Mouse (Mus musculus) embryonic fibroblast, embryonic 13.5 days (primary cell): ENCODE data around the gene Cttn.

Experiments used
- CTCF ChIP-seq: IDR thresholded peaks from 2 replicates; pipeline ENCODE4 v1.5.1; 2011; ENCODE audit warnings: mild to moderate bottlenecking, control low read depth, low read length, moderate library complexity, borderline replicate concordance; ENCODE audit not compliant: insufficient read depth
- POLR2A ChIP-seq: IDR thresholded peaks from 2 replicates; pipeline ENCODE4 v1.6.1; 2011; ENCODE audit warnings: low read depth, mild to moderate bottlenecking, control low read depth, low read length, moderate library complexity

DNA sequence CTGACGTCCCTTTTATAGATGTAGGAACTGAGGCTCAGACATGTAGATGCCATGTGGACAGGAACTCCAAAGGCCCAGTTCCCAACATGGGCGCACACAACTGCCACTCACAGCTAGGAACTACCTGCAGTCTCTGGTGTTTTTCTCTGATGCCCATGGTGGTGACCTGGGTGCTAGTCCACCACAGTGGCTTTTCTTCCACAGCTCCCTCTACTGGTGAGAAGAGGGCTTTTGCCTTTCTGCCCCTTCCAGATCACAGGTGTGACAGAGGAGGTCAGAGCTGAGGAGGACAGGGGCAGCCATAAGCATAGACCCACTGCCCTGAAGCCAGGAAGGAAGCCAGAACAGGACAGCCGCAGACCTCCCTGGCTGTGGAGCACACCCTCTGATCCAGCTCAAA, 43.3 kb downstream of the Cttn start:
- TF ChIP-seq CTCF: no peak
- no peak for TF ChIP-seq POLR2A
